Mouse (Mus musculus) intestine, embryonic 16.5 days (tissue): ENCODE results near the gene Nckap1l. TPM values are rescaled to one million over a fixed set of nuclear protein-coding genes. Genes with fewer than 3 reads are reported as not detected.

Experiments
- ATAC-seq: fragments of 200-750 bp; cut with Nextera tagmentation; 2 replicates; pipeline ENCODE4 v1.8.0; 2017; ENCODE audit warnings: moderate TSS enrichment, moderate library complexity
- H3K27ac ChIP-seq: fragments of 300-500 bp; sonication (generic); 2 replicates; pipeline ENCODE4 v1.5.1; 2014; ENCODE audit warnings: mild to moderate bottlenecking, low read length
- H3K27me3 ChIP-seq: fragments of 300-500 bp; sonication (generic); replicated peaks from 2 replicates; pipeline ENCODE4 v1.6.1; 2014; ENCODE audit warnings: low read length, control low read depth, mixed read lengths; ENCODE audit not compliant: control insufficient read depth, insufficient read depth
- H3K36me3 ChIP-seq: fragments of 300-500 bp; sonication (generic); 2 replicates; pipeline ENCODE4 v1.6.1; 2014; ENCODE audit warnings: low read length, control low read depth; ENCODE audit not compliant: control insufficient read depth, insufficient read depth
- H3K4me1 ChIP-seq: fragments of 300-500 bp; sonication (generic); 2 replicates; pipeline ENCODE4 v1.6.1; 2014; ENCODE audit warnings: low read length, control low read depth, mixed read lengths; ENCODE audit not compliant: control insufficient read depth, insufficient read depth
- H3K4me2 ChIP-seq: fragments of 300-500 bp; sonication (generic); 2 replicates; pipeline ENCODE4 v1.6.1; 2014; ENCODE audit warnings: low read depth, low read length, control low read depth
- H3K4me3 ChIP-seq: fragments of 300-500 bp; sonication (generic); 2 replicates; pipeline ENCODE4 v1.5.1; 2014; ENCODE audit warnings: mild to moderate bottlenecking, low read length
- H3K9ac ChIP-seq: fragments of 300-500 bp; sonication (generic); 2 replicates; pipeline ENCODE4 v1.6.1; 2014; ENCODE audit warnings: low read depth, low read length
- H3K9me3 ChIP-seq: fragments of 300-500 bp; sonication (generic); 2 replicates; pipeline ENCODE4 v1.6.1; 2016; ENCODE audit warnings: low read length, control low read depth; ENCODE audit not compliant: control insufficient read depth
- WGBS: fragments of 180-500 bp; shearing (Covaris S2); extraction: QIAGEN DNeasy Blood & Tissue Kit; methylation state at CpG from one replicate; pipeline ENCODE4 v1.1.7; 2014; 5-methylcytosine and 5-hydroxymethylcytosine counted together
- polyA plus RNA-seq: library from polyadenylated mRNA; unstranded; fragments of >200 nt; fragmentation: Nextera tagmentation; extraction: Ambion mirVana; gene quantifications from 2 replicates; pipeline ENCODE4 v1.2.1, GENCODE M21; 2015

Gene Nckap1l
- polyA plus RNA-seq, 1 experiment from 2014 or later, result 3.8 TPM

GRCm38 (mm10) chr15:103513621-103514031, 60.0 kb downstream of the Nckap1l start:
- Histone ChIP-seq H3K4me2 (peak overlapping the region; percentile 59), H3K9me3 (no peaks in the 10 kb centered on the region), H3K4me1 (peaks cover 15% of the 10 kb centered on the region), H3K27ac (0 out of 2 replicates have a peak overlapping the region, but pooled peaks have one; percentile 5), H3K9ac (no peak overlapping the region), H3K36me3 (no peaks in the 10 kb centered on the region), H3K27me3 (no peaks in the 10 kb centered on the region; the same call in 1 of the 2 replicates), H3K4me3 (peak overlapping the region; percentile 37)
- peak; percentile 82 for ATAC-seq
- WGBS, result 11% methylated on average over 7 of the region's 7 CpGs

DNA sequence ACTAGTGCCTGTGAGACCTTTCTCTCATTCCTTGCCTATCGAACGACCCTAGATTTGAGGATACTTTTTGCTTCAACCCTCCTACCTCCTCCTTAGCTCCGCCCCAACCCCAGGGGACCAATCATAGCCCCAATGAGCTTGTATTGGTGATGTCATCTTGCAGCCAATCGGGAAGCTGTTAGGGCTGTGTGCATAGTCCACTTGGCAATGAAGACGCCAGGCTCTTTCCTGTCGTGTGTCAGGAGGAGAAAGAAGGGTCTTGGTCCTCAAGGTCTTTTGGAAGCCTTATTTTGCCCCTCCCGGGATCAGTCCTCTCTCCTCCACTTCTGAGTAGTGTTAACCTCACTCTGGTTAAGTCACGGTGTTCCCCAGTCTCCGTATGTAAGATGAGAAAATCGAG, 60.5 kb downstream of the Nckap1l start:
- peak overlapping the region; percentile 45; the same call in 1 of the 2 replicates for H3K9ac ChIP-seq
- H3K9me3 ChIP-seq, result no peaks in the 10 kb centered on the region
- H3K27me3 ChIP-seq, result no peaks in the 10 kb centered on the region; the same call in 1 of the 2 replicates
- H3K4me1 ChIP-seq, result peaks cover 15% of the 10 kb centered on the region
- H3K4me3 ChIP-seq, result peak overlapping the region; percentile 37
- no peaks in the 10 kb centered on the region for H3K36me3 ChIP-seq
- 0 out of 2 replicates have a peak overlapping the region, but pooled peaks have one; percentile 11 for H3K27ac ChIP-seq
- 5% methylated on average over 10 of the region's 10 CpGs for WGBS
- peak overlapping the region; percentile 59 for H3K4me2 ChIP-seq
- ATAC-seq, result peak; percentile 96

DNA sequence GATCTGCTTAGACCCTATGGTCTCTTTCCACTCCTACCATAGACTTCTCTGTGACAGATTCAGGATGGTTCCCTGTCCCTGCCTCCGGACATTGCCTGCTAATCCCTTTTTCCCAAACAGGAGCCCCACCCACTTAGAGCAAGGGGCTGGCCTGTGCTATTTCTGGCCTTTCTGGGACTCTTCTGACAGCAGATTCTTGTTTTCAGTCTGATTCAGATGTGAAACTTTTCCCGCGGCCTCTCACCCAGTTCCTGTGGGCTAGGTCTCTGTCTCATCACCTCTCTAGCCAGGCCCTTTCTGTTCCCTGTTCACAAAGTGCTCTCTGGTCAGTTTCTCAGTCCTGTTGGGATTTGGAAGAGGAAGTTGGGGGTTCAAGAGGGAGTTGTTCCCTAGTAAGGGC, 61.3 kb downstream of the Nckap1l start:
- no peaks in the 10 kb centered on the region; the same call in 1 of the 2 replicates for H3K27me3 ChIP-seq
- H3K9me3 ChIP-seq, result no peaks in the 10 kb centered on the region
- H3K4me2 ChIP-seq, result 0 out of 2 replicates have a peak overlapping the region, but pooled peaks have one; percentile 59
- H3K4me3 ChIP-seq, result no peak overlapping the region
- 49% methylated on average over 3 of the region's 3 CpGs for WGBS
- H3K27ac ChIP-seq, result 0 out of 2 replicates have a peak overlapping the region, but pooled peaks have one; percentile 14
- H3K36me3 ChIP-seq, result no peaks in the 10 kb centered on the region
- H3K9ac ChIP-seq, result no peak overlapping the region
- peaks cover 15% of the 10 kb centered on the region for H3K4me1 ChIP-seq
- no peak for ATAC-seq

GRCm38 (mm10) chr15:103518600-103519385, 65.2 kb downstream of the Nckap1l start:
- Histone ChIP-seq H3K27me3 (no peaks in the 10 kb centered on the region), H3K4me1 (peaks cover 14% of the 10 kb centered on the region), H3K9me3 (no peaks in the 10 kb centered on the region), H3K27ac (no peak overlapping the region), H3K4me3 (no peak overlapping the region), H3K4me2 (no peak overlapping the region), H3K9ac (no peak overlapping the region), H3K36me3 (no peaks in the 10 kb centered on the region)
- 16% methylated on average over 5 of the region's 5 CpGs for WGBS
- no peak for ATAC-seq

DNA sequence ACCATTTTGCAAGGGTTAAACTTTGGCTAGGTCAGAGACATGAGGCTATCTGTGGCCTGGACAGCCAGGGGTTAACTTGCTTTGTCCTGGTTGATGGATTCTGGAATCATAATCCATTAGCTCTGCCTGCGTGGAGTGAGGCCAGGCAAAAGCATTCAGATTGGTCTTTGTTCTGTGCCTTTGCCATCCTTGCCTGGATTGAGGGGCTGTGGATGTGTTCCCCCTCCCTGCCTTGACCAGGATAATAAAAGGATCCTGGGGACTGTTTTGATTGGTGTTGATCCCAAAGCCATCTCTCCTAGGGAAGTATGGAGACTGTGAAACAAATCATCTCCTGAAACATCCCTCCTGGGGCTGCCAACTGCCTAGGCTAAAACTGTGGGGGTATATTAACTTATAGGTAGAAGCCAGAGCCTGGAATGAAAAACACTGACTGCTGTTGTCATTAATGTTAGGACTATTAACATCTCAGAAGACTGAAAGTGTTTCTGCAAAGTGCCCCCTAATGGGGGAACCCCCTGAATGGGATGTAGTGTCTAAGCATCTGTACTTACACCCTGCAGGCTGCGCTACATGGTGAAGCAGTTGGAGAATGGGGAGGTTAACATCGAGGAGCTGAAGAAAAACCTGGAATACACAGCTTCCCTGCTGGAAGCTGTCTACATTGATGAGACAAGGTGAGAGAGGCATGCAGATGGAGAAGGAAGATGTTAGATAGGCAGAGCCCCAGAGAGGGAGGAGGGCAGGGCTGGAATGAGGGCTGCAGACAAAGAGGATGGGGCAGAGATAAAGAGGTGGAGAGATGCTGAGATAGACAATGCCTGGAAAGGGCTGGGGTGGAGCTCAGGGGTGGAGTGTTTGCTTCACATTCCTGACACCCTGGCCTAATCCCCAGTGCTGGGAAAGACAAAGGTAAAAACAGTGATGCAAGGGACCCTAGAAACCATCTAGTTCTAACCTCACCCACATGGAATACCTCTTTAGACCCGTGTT, 66.1 kb downstream of the Nckap1l start:
- Histone ChIP-seq H3K9me3 (no peaks in the 10 kb centered on the region), H3K27me3 (no peaks in the 10 kb centered on the region), H3K4me1 (peaks cover 12% of the 10 kb centered on the region), H3K4me2 (no peak overlapping the region), H3K9ac (no peak overlapping the region), H3K4me3 (no peak overlapping the region), H3K36me3 (no peaks in the 10 kb centered on the region), H3K27ac (no peak overlapping the region)
- no peak for ATAC-seq
- 31% methylated on average over 4 of the region's 4 CpGs for WGBS

DNA sequence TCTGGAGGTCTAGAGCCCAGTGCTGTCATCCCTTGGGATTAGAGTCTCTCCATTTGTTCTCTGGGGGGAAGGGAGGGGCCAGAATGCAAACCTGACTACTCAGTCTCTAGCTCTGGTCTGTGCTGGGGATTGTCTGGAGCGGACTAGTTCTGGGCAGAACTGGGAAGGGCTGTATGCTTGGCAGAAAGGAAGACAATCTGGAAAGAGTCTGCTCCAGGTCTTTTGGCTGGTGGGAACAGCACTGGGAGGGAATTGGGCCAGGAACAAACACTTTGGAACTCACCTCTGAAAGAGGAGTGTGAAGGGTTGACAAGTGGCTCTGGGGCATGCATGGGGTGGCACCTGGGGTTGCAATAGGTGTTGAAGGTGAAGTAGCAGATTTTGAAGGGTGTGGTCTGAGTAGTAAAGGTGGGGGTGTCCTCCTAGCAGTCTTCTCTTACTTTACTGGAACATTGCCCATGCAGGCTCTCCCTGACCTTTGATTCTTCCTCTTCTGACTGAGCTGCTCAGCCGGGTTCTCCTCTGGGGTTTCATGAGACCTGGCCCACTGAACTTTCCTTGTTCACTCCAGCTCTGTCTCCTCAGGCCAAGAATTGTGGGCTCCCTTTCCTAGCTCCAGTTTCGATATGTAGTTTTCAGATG, 69.0 kb downstream of the Nckap1l start:
- no peaks in the 10 kb centered on the region for H3K27me3 ChIP-seq
- no peak overlapping the region for H3K9ac ChIP-seq
- H3K4me2 ChIP-seq, result 0 out of 2 replicates have a peak overlapping the region, but pooled peaks have one; percentile 16
- H3K4me1 ChIP-seq, result peaks cover 3% of the 10 kb centered on the region; the same call in 1 of the 2 replicates
- no peaks in the 10 kb centered on the region for H3K9me3 ChIP-seq
- ATAC-seq, result peak; percentile 80
- 60% methylated on average over 3 of the region's 3 CpGs for WGBS
- no peak overlapping the region for H3K27ac ChIP-seq
- no peaks in the 10 kb centered on the region for H3K36me3 ChIP-seq
- H3K4me3 ChIP-seq, result no peak overlapping the region

DNA sequence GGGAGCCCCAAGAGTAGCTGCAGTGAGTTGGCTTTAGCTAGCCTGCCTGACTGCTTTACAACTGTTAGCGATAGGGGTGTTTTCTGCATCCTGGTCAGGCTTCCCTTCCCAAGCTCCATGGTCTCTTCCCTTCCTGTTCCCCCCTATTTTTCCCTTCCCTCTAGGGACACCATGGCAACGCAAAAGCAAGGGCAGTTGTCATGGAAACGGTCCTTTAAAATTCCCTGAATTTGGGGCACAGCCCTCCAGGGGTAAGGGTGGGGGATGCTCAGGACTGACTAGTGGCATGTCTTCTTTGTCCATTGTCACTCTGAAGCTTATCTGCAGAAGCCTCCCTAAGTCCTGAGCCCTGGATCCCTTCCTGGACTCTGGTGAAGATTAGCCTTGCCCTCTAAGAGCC, 69.6 kb downstream of the Nckap1l start:
- Histone ChIP-seq H3K27me3 (no peaks in the 10 kb centered on the region), H3K9me3 (no peaks in the 10 kb centered on the region), H3K27ac (no peak overlapping the region), H3K9ac (no peak overlapping the region), H3K4me1 (peaks cover 3% of the 10 kb centered on the region; the same call in 1 of the 2 replicates), H3K4me3 (no peak overlapping the region), H3K4me2 (0 out of 2 replicates have a peak overlapping the region, but pooled peaks have one; percentile 16), H3K36me3 (no peaks in the 10 kb centered on the region)
- 62% methylated on average over 3 of the region's 3 CpGs for WGBS
- peak; percentile 34; the same call in 1 of the 2 replicates for ATAC-seq

GRCm38 (mm10) chr15:103530372-103530771, 76.8 kb downstream of the Nckap1l start:
- ATAC-seq, result peak; percentile 66
- Histone ChIP-seq H3K36me3 (no peaks in the 10 kb centered on the region), H3K9ac (no peak overlapping the region), H3K27me3 (no peaks in the 10 kb centered on the region), H3K4me3 (no peak overlapping the region), H3K9me3 (no peaks in the 10 kb centered on the region), H3K4me1 (0 out of 2 replicates have a peak, but pooled peaks cover 2% of the 10 kb centered on the region), H3K27ac (no peak overlapping the region), H3K4me2 (no peak overlapping the region)
- 6% methylated on average over 5 of the region's 5 CpGs for WGBS
